Mouse (Mus musculus) adrenal gland, adult (tissue): ENCODE data around the gene Ankrd13d.

Experiments
- DNase-seq, 2 experiments: peaks; one replicate each; pipeline ENCODE4 v3.0.0; 2022 to 2023; ENCODE audit warnings: low spot score in 1 of 2; ENCODE audit not compliant: inconsistent age in 2 of 2

Gene Ankrd13d

DNA sequence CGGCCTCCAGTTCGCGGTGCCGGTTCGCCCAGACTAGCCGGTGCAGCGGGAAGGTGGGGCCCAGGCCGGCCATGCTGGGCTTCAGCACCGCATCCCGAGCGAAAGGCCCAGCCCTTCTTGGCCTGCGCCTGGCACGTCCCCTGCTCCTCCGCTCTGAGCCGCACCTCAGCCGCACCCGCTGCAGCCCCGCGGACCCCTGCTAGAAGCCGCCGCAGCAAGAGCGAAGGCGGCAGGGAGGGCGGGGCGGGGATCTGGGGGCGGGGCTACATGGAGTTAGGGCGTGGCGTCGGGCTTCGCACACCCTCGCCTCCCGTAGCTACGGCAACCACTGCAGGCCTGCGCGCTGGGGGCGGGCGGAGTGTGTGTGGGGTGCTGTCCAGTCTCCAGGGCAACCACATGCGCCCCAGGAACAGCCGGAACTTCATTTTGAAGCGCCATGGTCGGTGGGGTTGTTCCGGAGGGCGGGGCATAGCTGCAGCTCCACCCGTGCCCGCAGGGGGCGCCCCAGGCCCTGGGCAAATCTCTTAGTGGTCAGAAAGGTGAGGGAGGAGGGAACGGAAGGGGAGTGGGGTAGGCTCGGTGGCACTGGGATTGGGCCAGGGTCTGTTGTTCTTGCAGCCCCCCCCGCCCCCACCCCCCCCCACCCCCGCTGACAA lies at the start of gene Ankrd13d:
Gene Ankrd13d, minus strand, starts transcription at position 240 of the 656 bp plus-strand sequence.
- DNase-seq = peak; percentile 91 to 95

DNA sequence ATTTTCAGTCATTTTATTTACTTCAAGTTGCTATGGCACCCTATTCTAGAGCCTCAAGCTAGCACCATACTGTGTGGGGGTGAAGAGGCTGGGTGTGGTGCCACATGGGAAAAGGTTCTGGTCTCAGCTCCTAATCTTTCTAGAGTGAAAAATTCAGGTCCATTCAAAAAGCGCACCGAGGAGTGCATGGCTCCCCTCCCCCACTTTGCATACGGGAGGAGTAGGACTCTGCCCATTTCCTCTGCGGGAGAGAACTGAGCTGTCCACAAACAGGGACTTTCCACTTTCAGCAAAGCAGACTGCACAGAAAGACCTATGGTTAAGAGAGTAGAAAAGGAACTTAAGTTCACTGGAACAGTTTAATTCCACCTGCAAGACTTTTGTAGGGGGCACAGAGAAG lies 49.7 kb upstream of the Ankrd13d start:
- DNase-seq = peak; percentile 70 to 89

DNA sequence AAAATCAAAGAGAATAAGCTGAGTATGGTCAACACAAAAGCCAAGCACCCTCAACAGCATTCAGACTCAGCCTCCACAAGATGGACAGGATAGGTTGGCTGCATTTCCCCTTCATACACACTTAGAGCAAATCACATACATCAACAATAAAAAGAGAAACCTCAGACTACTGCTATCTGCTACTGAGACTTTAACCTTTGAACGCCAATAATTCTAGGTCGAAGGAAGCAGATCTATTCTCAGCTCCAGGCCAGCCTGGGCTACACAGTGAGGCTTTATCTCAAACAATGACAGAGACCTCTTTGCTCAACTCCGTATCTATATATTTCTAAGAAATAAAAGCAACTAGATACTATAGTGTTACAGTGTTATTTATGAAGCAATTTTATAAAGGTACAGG lies 48.3 kb upstream of the Ankrd13d start:
- no peak for DNase-seq

DNA sequence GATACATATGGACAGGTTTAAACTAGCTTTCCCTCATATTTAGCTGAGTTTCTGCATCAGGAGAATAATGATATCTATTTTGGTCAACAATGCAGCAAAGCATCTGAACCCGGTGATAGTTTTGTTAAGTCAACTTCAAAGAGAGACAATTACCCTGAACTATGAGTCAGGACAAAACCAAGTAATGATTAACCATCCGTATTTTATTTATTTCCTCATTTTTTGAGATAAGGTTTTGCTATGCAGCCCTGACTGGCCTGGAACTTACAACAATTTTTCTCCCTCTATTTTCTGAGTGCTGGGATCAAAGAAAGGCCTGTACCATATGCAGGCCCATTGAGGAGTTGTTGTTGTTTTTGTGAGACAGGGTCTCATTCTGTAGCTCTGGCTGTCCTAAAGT lies 47.7 kb upstream of the Ankrd13d start:
- peak in 1 of 2 experiments; percentile 70 for DNase-seq

DNA sequence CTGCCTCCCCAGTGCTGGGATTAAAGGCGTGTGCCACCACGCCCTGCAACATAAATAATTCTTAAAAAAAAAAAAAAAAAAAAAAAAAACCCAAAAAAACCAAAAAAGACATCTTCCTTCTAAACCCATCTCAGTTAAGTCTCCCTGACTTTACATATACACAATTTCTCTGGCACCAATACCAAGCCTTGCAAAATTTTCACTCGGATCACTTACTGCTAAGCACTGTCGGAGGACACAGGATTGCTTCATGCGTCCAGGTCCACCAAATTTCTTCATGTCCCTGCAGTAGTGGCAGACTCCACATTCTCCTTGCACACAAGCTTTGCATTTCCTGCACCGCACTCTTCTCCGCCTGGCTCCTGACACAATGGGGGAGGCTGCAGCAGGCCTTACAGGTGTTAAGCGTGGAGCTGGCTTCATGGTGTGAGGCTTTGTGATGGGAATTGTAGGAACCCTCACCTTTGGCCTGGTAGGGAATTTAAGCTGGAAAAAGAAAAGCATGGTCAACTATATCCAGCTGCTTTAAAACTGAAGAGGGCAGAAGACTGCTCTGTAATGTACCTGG lies 45.9 kb upstream of the Ankrd13d start:
- peak in 1 of 2 experiments; percentile 36 for DNase-seq

DNA sequence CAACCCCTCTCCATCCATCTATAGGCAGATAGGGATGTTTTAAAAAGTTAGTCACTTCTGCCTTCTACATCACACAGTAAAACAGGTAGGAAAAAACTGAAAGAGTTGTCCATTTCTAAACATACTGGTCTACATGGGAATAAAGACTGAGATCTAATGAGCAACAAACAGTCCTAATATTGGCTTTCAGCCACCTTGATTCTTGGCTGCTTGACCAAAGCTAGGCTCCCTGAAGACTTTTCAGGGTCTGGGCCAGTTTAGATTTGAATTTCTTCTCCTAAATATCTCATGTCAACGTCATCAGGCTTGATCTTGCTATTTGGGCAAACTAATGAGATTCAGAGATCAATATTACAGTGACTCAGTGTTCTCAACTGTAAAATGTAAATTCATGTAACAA lies 43.9 kb upstream of the Ankrd13d start:
- peak in 1 of 2 experiments; percentile 46 for DNase-seq

DNA sequence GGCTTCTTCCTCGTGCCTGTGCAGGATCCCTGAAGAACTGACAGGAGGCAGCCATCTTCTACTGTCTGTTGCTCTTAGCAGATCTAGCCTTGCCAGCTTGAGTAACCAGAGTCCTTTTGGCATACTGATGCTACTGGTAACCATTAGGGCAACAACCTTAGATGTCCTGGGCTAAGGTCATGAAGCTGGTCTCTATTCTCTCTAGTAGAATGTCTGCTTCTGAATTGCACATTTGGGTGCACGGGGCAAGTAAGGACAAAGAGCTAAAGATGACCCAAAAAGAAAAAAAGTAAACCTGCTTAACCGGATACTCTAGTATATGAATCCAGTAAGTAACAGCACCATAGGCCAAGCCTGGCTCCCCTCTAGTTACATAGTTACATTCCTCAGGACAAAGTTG lies 43.2 kb upstream of the Ankrd13d start:
- DNase-seq = no peak

DNA sequence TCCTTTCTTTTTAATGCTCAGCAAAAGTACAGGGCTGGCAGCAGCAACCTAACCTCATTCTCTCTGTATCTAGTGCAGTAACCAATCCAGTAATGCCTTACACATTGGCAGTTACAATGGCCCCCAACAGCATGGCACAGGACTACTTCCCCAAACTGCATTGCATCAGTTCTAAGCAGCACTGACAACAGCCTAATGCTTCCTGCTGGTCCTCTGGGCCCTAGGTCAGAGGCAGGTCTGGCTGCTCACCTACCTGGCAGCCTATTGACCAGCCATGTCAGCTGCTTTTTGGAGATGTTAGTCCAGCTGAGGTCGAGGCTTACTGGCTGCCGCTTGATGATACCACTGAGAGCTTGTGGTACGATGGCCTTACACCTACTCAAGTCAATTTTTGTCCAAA lies 39.2 kb upstream of the Ankrd13d start:
- peak in 1 of 2 experiments; percentile 34 for DNase-seq

DNA sequence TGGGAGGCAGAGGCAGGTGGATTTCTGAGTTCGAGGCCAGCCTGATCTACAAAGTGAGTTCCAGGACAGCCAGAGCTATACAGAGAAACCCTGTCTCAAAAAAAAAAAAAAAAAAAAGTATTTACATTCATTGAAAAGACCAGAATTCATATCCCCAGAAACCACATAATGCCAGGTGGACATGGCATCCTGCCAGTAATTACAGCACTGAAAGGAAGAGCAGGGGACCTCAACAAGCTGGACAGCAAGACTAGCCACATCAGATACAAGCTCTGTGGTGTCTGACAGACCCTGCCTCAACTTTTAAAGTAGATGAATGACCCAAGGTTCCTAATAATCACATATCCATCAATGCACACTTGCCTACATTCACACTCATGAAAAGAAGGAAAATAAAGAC lies 38.7 kb upstream of the Ankrd13d start:
- DNase-seq = no peak

DNA sequence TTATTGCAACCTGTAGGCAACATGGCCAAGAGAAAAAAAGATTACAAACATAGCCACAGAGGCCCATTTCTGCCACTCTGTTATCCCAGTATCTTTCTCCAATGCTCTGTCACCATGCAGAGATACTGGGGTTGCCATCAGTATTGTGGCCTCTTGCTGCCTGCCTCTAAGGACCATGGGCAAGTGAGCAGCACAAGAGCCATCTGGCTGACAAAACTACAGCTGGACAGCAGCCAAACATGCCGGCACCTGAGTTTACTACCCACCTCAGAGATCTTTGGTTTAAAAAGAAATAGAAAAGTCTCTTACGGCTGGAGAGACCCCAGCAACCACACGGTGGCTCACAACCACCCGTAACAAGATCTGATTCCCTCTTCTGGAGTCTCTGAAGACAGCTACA lies 36.3 kb upstream of the Ankrd13d start:
- DNase-seq = no peak

DNA sequence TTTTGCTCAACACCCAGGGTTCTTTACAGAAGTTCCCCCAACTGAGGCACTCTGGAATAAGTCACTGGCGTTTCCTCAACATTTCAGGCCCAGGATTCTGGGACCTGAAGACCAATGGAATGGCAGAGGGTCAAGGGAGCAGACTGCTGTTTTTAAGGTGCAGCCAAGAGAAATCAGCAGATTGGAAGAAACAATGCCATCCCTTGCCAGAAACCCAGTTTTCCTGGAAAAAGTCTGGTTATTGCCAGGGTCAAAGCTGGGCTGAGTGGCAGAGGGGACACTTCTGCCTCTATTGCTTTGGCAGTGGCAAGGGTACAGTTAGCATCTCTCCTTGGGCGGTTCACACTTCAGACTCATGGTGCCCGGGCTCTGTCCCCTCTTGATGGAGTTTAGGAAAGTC lies 34.2 kb upstream of the Ankrd13d start:
- no peak for DNase-seq

DNA sequence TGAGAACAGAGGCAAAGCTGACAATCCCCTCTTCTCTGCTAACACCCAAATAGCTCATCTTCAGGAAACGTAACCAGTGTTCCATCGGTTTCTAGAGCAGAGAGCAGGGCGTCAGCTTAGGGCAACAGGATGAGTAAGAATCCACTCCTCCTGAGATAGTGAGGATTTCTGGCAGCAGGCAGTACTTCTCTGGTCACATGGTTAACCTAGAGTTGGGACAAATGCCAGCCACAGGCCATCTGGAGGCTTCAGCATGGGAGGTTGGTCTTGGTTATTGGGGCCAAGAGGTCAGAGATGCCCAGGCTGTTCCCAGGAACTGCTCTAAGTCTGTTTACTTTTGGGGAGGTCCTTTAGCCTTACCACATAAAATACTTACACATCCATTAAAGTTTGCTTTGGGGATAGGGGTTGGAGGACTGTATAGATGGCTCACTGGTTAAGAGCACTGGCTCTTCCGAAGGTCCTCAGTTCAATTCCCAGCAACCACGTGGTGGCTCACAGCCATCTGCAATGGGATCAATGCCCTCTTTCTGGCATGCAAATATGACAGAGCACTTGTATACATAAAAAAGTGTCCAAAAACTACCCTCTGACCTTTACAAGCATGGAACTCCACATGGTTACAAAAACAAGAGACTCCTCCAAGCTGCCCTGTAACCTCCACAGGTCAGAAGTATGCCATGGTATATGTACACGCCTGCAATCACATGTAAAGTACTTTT lies 32.4 kb upstream of the Ankrd13d start:
- DNase-seq = peak; percentile 81 to 90

DNA sequence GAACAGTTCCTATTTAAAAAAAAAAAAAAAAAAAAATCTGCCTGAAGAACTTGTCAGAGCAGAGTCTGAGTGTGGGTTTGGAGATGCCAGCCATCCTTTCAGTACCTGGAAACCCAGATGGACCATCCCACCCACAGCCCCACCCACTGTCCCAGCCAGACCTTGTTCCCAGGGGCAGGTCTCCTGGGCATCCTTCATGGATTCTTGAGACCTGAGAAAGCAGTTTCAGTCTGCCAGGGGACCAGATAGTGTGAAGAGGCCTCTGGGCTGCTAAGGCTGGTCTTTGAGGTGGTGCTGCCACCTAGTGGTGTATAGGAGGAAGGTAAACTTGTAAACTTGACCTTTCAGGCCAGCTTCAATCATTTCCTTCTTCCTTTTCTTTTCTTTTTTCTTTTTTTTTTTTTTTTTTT lies 26.8 kb upstream of the Ankrd13d start:
- peak; percentile 53 to 78 for DNase-seq

DNA sequence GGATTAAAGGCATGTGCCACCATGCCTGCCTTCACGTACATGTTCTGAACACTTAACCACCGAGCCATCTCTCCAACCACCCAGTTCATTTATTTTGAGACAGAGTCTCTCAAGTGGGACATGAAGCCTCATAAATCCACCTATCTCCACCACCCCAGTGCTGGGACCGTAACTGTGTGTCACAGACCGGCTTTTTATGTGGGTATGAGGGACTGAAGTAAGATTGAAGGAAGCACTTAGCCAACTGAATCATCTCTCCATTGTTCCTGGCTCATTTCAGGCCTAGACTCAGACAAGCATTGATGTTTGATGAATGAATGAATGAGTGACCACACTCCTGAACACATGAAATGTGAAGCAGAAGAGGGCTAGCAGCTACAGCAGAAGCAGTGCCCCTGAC lies 26.4 kb upstream of the Ankrd13d start:
- no peak for DNase-seq

DNA sequence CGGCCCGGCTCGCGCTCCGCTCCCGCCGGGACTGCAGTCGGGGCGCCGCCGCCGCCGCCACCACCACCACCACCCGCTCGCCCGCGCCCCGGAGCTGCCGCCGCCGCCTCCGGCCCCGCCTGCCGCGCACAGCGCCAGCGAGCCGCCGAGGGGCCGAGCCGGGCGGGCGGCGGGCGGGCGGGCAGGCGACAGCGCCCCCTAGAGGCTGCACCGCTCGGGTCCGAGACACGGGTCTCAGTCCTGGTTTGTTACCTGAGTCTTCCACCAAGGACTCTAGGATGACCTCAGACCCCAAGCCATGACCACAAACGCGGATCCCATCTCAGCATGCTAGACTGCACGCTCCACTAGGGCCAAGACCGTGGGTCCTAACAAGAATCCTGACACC lies 23.2 kb upstream of the Ankrd13d start, which contains the start of gene Grk2:
Gene Grk2, minus strand, starts transcription at position 33 of the 388 bp plus-strand sequence.
- DNase-seq = peak; percentile 86 to 94

DNA sequence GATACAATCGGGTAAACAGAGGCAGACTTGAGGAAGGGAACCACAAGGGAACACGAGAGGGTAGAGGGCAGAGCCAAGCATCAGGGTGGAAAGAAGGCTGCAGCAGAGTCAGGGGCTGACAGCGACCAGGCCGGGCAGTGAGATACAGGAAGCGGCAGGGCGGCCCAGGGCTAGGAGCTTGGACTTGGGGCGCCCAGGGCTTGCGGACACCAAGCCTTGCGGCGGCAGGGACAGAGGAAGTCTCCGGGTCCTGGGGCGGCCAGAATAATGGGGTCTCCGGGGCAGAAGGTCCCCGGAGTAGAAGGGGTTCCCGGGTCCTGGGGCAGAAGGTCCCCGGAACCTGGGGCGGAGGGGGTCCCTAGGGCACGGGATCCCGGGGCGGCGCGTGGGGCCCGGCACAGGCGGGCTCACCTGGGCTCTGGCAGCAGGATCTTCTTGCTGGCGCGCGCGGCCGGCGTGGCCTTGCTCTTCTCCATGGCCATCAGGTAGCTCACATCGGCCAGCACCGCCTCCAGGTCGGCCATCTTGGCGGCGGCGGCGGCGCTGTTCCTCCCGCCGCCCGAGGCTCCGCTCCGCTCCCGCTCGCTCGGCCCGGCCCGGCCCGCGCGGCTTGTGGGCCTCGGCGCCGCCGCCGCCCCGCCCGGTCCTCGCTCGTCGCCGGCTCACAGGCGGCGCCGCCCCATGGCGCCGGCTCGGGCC lies 22.7 kb upstream of the Ankrd13d start:
- DNase-seq = peak; percentile 62 to 85

DNA sequence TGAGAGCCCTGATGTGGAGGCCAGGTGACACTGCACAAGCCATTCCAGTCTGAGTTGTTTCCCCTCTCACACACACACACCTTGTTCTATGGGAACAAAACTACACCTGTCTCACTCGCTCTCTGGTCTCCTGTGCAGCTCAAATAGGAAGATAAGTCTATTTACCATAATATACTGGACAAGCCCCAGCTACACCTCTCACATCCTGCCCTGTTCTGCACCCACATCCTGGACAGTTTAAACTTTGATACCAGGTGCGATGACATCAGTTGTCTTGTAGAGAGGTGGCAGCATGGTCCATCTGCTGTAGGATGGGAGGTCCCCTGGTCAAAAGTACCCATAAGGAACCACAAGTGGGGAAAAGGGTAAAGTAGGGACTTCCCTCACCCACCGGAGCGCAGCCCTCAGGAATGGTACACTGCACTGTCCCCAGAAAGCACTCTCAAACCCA lies 22.0 kb upstream of the Ankrd13d start:
- no peak for DNase-seq

DNA sequence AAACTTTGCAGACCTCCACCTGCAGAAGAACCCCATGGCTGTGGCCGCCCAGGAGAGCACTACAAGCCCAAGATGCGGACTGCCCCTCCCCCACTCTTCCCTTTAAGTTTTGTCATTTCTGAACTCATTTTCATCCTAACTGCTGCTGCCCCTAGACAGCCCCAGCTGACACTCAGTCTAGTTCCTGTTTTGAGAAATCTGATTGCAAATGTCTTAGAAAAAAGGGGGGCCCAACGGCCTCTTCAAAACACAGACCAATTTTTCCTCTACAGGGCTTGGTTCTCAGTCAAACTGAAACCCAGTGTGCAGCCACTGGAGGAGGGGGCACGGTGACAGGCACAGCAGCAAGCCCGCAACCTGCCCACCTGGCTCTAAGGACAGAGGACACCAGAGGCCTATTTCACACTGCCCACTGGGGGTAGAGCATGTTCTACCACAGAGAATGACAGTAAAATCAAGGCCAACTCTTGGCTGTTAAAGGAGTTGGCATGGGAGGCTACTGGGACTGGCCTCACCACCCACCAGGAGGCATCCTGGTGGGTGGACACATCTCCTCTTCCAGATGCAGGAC lies 21.4 kb upstream of the Ankrd13d start:
- DNase-seq = peak in 1 of 2 experiments; percentile 61

DNA sequence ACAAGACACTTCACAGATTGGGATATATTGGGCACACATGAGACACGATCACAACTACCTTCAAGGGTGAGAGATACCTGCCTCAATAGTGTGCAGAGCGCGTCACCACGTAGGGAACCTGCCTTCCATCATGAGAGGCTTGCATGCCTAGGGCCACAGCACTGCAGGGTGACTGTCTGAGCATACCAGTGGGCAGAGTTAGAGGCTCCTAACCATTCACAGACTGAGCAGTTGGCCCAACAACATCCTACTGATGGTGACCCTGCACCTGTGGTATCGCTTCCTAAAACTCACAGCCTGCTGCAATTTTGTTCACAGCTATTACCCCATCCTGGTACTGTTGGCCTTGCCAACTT lies 20.7 kb upstream of the Ankrd13d start:
- DNase-seq = no peak

DNA sequence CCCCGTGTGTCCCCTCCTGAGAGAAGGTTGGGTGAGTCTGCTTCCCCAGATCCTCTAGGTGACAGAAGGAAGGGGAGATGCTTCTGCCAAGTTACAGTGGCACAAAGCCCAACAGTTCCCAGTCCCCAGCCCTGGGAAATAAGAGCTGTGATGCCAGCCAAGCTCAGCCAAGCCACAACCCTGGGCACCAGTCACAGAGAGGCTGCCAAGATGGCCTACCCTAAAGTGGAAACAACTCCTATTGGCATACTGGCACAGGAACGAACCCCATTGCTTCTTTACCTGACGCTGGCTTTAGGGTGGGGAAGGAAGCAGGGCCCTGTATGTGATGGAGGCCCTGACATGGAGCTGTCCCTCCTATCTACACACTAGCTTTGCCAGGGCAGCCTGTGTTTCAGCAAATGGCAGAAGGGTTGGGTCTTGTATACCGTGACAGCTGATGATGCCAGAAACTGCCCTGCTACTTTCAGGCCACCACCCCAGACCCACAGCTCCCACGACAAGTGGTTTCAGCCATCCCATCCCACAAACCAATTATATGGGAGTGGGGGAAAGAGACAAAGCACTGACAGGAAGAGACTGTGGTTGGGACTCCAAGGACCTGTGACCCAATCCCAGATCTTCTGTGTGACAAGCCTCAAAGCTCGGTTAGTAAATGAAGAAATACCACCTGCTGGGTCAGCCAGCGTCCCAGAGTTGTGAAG lies 20.2 kb upstream of the Ankrd13d start:
- DNase-seq = peak in 1 of 2 experiments; percentile 71
